Mouse (Mus musculus) bone marrow, adult 2 months (tissue): ENCODE measurements around the gene Rmnd5a.

Experiments used
- CTCF ChIP-seq: fragments of 200-500 bp; IDR thresholded peaks from 2 replicates; pipeline ENCODE4 v1.5.1; 2011; ENCODE audit warnings: low read length, control low read depth; ENCODE audit not compliant: control insufficient read depth, insufficient read depth
- POLR2A ChIP-seq: fragments of 200-500 bp; IDR thresholded peaks from 2 replicates; pipeline ENCODE4 v1.6.1; 2011; ENCODE audit warnings: low read depth, mild to moderate bottlenecking, control low read depth, low read length, borderline replicate concordance; ENCODE audit not compliant: control insufficient read depth

- TF ChIP-seq CTCF, result no peak
- no peak for TF ChIP-seq POLR2A
Measured at GRCm38 (mm10) chr6:71363995-71364394, 76.4 kb downstream of the Rmnd5a start.
